Mouse (Mus musculus): ENCODE data around the gene Wipf1. TPM values are rescaled to one million over a fixed set of nuclear protein-coding genes. Genes with fewer than 3 reads are reported as not detected.

Wipf1 gene
- polyA plus RNA-seq, 1 experiment = 47.3 TPM

GRCm38 (mm10) chr2:73522891-73523290 lies 6.6 kb downstream of the Wipf1 start:
- Histone ChIP-seq H3K27ac (ENCODE audit: control insufficient read depth, insufficient read depth, low read depth, low read length, poor library complexity) (no peak overlapping the region), H3K4me1 (ENCODE audit: control insufficient read depth, insufficient read depth, low read length) (peaks cover 1% of the 10 kb centered on the region; the same call in 1 of the 2 replicates), H3K4me3 (replicated peaks; ENCODE audit: control insufficient read depth, low read depth, low read length) (no peak overlapping the region)
- WGBS = 52% methylated on average over 8 of the region's 8 CpGs
- TF ChIP-seq POLR2A (IDR thresholded peaks at IDR 0.05; ENCODE audit: borderline replicate concordance, control insufficient read depth, low read depth, low read length) (no peak), CTCF (IDR thresholded peaks at IDR 0.05; ENCODE audit: control insufficient read depth, insufficient read depth, low read length) (no peak)

- Histone ChIP-seq H3K4me1 (ENCODE audit: control insufficient read depth, insufficient read depth, low read length) (peaks cover 1% of the 10 kb centered on the region; the same call in 1 of the 2 replicates), H3K4me3 (replicated peaks; ENCODE audit: control insufficient read depth, low read depth, low read length) (no peak overlapping the region), H3K27ac (ENCODE audit: control insufficient read depth, insufficient read depth, low read depth, low read length, poor library complexity) (no peak overlapping the region)
- TF ChIP-seq CTCF (IDR thresholded peaks at IDR 0.05; ENCODE audit: control insufficient read depth, insufficient read depth, low read length) = no peak
- no peak for TF ChIP-seq POLR2A (IDR thresholded peaks at IDR 0.05; ENCODE audit: borderline replicate concordance, control insufficient read depth, low read depth, low read length)
- WGBS = 76% methylated on average over 6 of the region's 6 CpGs
Observed at GRCm38 (mm10) chr2:73522336-73522735, 7.2 kb downstream of the Wipf1 start.

- Histone ChIP-seq H3K4me3 (replicated peaks; ENCODE audit: control insufficient read depth, low read depth, low read length) (no peak overlapping the region), H3K4me1 (ENCODE audit: control insufficient read depth, insufficient read depth, low read length) (peaks cover 1% of the 10 kb centered on the region; the same call in 1 of the 2 replicates), H3K27ac (ENCODE audit: control insufficient read depth, insufficient read depth, low read depth, low read length, poor library complexity) (no peak overlapping the region)
- TF ChIP-seq POLR2A (IDR thresholded peaks at IDR 0.05; ENCODE audit: borderline replicate concordance, control insufficient read depth, low read depth, low read length) = no peak
- no peak for TF ChIP-seq CTCF (IDR thresholded peaks at IDR 0.05; ENCODE audit: control insufficient read depth, insufficient read depth, low read length)
- WGBS = 37% methylated on average over 5 of the region's 5 CpGs
Observed at GRCm38 (mm10) chr2:73521737-73522136, 7.8 kb downstream of the Wipf1 start.

- no peaks in the 10 kb centered on the region for H3K4me1 ChIP-seq (ENCODE audit: control insufficient read depth, insufficient read depth, low read length)
- TF ChIP-seq POLR2A (IDR thresholded peaks at IDR 0.05; ENCODE audit: borderline replicate concordance, control insufficient read depth, low read depth, low read length) (no peak), CTCF (IDR thresholded peaks at IDR 0.05; ENCODE audit: control insufficient read depth, insufficient read depth, low read length) (no peak)
- WGBS = 75% methylated on average over 5 of the region's 5 CpGs
- H3K4me3 ChIP-seq (replicated peaks; ENCODE audit: control insufficient read depth, low read depth, low read length) = no peak overlapping the region
- no peak overlapping the region for H3K27ac ChIP-seq (ENCODE audit: control insufficient read depth, insufficient read depth, low read depth, low read length, poor library complexity)
Observed at GRCm38 (mm10) chr2:73518966-73519365, 10.6 kb downstream of the Wipf1 start.

- 70% methylated on average over 2 of the region's 2 CpGs for WGBS
Observed at GRCm38 (mm10) chr2:73518311-73518710, 11.2 kb downstream of the Wipf1 start.

GRCm38 (mm10) chr2:73514178-73514577 lies 15.4 kb downstream of the Wipf1 start:
- TF ChIP-seq CTCF (IDR thresholded peaks at IDR 0.05; ENCODE audit: control insufficient read depth, insufficient read depth, low read length) (no peak), POLR2A (IDR thresholded peaks at IDR 0.05; ENCODE audit: borderline replicate concordance, control insufficient read depth, low read depth, low read length) (no peak)
- no peak overlapping the region for H3K27ac ChIP-seq (ENCODE audit: control insufficient read depth, insufficient read depth, low read depth, low read length, poor library complexity)
- H3K4me3 ChIP-seq (replicated peaks; ENCODE audit: control insufficient read depth, low read depth, low read length) = no peak overlapping the region
- WGBS = 87% methylated on average over 6 of the region's 6 CpGs
- H3K4me1 ChIP-seq (ENCODE audit: control insufficient read depth, insufficient read depth, low read length) = peaks cover 1% of the 10 kb centered on the region; the same call in 1 of the 2 replicates

More at GRCm38 (mm10) chr2:73518311-73518710, 11.2 kb downstream of the Wipf1 start:
- Histone ChIP-seq H3K4me1 (ENCODE audit: control insufficient read depth, insufficient read depth, low read length) (peaks cover 1% of the 10 kb centered on the region; the same call in 1 of the 2 replicates), H3K4me3 (replicated peaks; ENCODE audit: control insufficient read depth, low read depth, low read length) (no peak overlapping the region), H3K27ac (ENCODE audit: control insufficient read depth, insufficient read depth, low read depth, low read length, poor library complexity) (no peak overlapping the region)
- TF ChIP-seq CTCF (IDR thresholded peaks at IDR 0.05; ENCODE audit: control insufficient read depth, insufficient read depth, low read length) (no peak), POLR2A (IDR thresholded peaks at IDR 0.05; ENCODE audit: borderline replicate concordance, control insufficient read depth, low read depth, low read length) (no peak)

- H3K27ac ChIP-seq (ENCODE audit: control insufficient read depth, insufficient read depth, low read depth, low read length, poor library complexity) = no peak overlapping the region
- peaks cover 1% of the 10 kb centered on the region; the same call in 1 of the 2 replicates for H3K4me1 ChIP-seq (ENCODE audit: control insufficient read depth, insufficient read depth, low read length)
- 79% methylated on average over 2 of the region's 2 CpGs for WGBS
- TF ChIP-seq CTCF (IDR thresholded peaks at IDR 0.05; ENCODE audit: control insufficient read depth, insufficient read depth, low read length) = no peak
- no peak overlapping the region for H3K4me3 ChIP-seq (replicated peaks; ENCODE audit: control insufficient read depth, low read depth, low read length)
Observed at GRCm38 (mm10) chr2:73513204-73513749, 16.3 kb downstream of the Wipf1 start.

- Histone ChIP-seq H3K4me1 (ENCODE audit: control insufficient read depth, insufficient read depth, low read length) (peaks cover 1% of the 10 kb centered on the region; the same call in 1 of the 2 replicates), H3K27ac (ENCODE audit: control insufficient read depth, insufficient read depth, low read depth, low read length, poor library complexity) (peak overlapping the region; percentile 44), H3K4me3 (replicated peaks; ENCODE audit: control insufficient read depth, low read depth, low read length) (no peak overlapping the region)
- 19% methylated on average over 3 of the region's 3 CpGs for WGBS
- TF ChIP-seq POLR2A (IDR thresholded peaks at IDR 0.05; ENCODE audit: borderline replicate concordance, control insufficient read depth, low read depth, low read length) (no peak), CTCF (IDR thresholded peaks at IDR 0.05; ENCODE audit: control insufficient read depth, insufficient read depth, low read length) (no peak)
Observed at GRCm38 (mm10) chr2:73512044-73512443, 17.5 kb downstream of the Wipf1 start.
